Mouse (Mus musculus) olfactory bulb, adult 2 months (tissue): ENCODE measurements at regions not wholly inside any gene's neighbourhood (a gene's known extent, or its start where the extent isn't known, plus 50 kb on each side); places are given as distances from the start of the nearest gene placed in this dataset.

ENCODE experiments used
- H3K27ac ChIP-seq: fragments of 200-500 bp; 2 replicates; pipeline ENCODE4 v1.5.1; 2012; ENCODE audit warnings: low read depth, low read length; ENCODE audit not compliant: insufficient read depth
- H3K4me1 ChIP-seq: fragments of 200-500 bp; 2 replicates; pipeline ENCODE4 v1.6.1; 2012; ENCODE audit warnings: low read length; ENCODE audit not compliant: control insufficient read depth, insufficient read depth
- H3K4me3 ChIP-seq: fragments of 200-500 bp; 2 replicates; pipeline ENCODE4 v1.5.1; 2012; ENCODE audit warnings: mild to moderate bottlenecking, low read depth, low read length, moderate library complexity; ENCODE audit not compliant: insufficient read depth
- CTCF ChIP-seq: fragments of 200-500 bp; IDR thresholded peaks from 2 replicates; pipeline ENCODE4 v1.5.1; 2012; ENCODE audit warnings: low read depth, mild to moderate bottlenecking, low read length, moderate library complexity; ENCODE audit not compliant: insufficient read depth
- POLR2A ChIP-seq: fragments of 200-500 bp; IDR thresholded peaks from 2 replicates; pipeline ENCODE4 v1.6.1; 2012; ENCODE audit warnings: mild to moderate bottlenecking, low read depth, low read length, moderate library complexity; ENCODE audit not compliant: insufficient read depth
- WGBS: fragments of 180-500 bp; shearing (Covaris S2); methylation state at CpG from one replicate; pipeline ENCODE4 v1.1.7; 2018; 5-methylcytosine and 5-hydroxymethylcytosine counted together

- Histone ChIP-seq H3K27ac (no peak overlapping the region), H3K4me1 (no peaks in the 10 kb centered on the region), H3K4me3 (no peak overlapping the region)
- 91% methylated on average over 15 of the region's 15 CpGs for WGBS
- TF ChIP-seq CTCF, result no peak
- TF ChIP-seq POLR2A, result no peak
Observed at GRCm38 (mm10) chr6:143440237-143440950, 273.4 kb downstream of the Etnk1 start.

- Histone ChIP-seq H3K27ac (no peak overlapping the region), H3K4me3 (no peak overlapping the region), H3K4me1 (no peaks in the 10 kb centered on the region)
- TF ChIP-seq CTCF (no peak), POLR2A (no peak)
- 92% methylated on average over 8 of the region's 8 CpGs for WGBS
Observed at GRCm38 (mm10) chr6:143442361-143442760, 275.3 kb downstream of the Etnk1 start.

- WGBS, result 93% methylated on average over 6 of the region's 6 CpGs
- no peaks in the 10 kb centered on the region for H3K4me1 ChIP-seq
- no peak overlapping the region for H3K27ac ChIP-seq
- no peak for TF ChIP-seq POLR2A
- TF ChIP-seq CTCF, result no peak
- H3K4me3 ChIP-seq, result no peak overlapping the region
Observed at GRCm38 (mm10) chr6:143443446-143443845, 276.4 kb downstream of the Etnk1 start.

- H3K27ac ChIP-seq, result no peak overlapping the region
- H3K4me1 ChIP-seq, result no peaks in the 10 kb centered on the region
- H3K4me3 ChIP-seq, result no peak overlapping the region
- WGBS, result 82% methylated on average over 3 of the region's 3 CpGs
- TF ChIP-seq POLR2A (no peak), CTCF (no peak)
Observed at GRCm38 (mm10) chr6:143444782-143445181, 277.8 kb downstream of the Etnk1 start.

- Histone ChIP-seq H3K4me3 (no peak overlapping the region), H3K4me1 (no peaks in the 10 kb centered on the region), H3K27ac (no peak overlapping the region)
- 90% methylated on average over 13 of the region's 13 CpGs for WGBS
- TF ChIP-seq POLR2A (no peak), CTCF (no peak)
Observed at GRCm38 (mm10) chr6:143445834-143446552, 279.0 kb downstream of the Etnk1 start.

- Histone ChIP-seq H3K4me3 (no peak overlapping the region), H3K4me1 (no peaks in the 10 kb centered on the region), H3K27ac (no peak overlapping the region)
- WGBS, result 73% methylated on average over 5 of the region's 5 CpGs
- TF ChIP-seq CTCF (no peak), POLR2A (no peak)
Observed at GRCm38 (mm10) chr6:143447060-143447459, 280.0 kb downstream of the Etnk1 start.

- H3K27ac ChIP-seq, result no peak overlapping the region
- H3K4me3 ChIP-seq, result no peak overlapping the region
- 62% methylated on average over 4 of the region's 4 CpGs for WGBS
- no peaks in the 10 kb centered on the region for H3K4me1 ChIP-seq
- TF ChIP-seq CTCF, result no peak
Observed at GRCm38 (mm10) chr6:143449071-143449470, 282.1 kb downstream of the Etnk1 start.

GRCm38 (mm10) chr6:143451869-143452268 is 284.8 kb downstream of the Etnk1 start:
- Histone ChIP-seq H3K4me3 (no peak overlapping the region), H3K27ac (no peak overlapping the region), H3K4me1 (no peaks in the 10 kb centered on the region)
- TF ChIP-seq POLR2A (no peak), CTCF (no peak)
- WGBS, result 94% methylated on average over 6 of the region's 6 CpGs

- TF ChIP-seq POLR2A (no peak), CTCF (no peak)
- Histone ChIP-seq H3K4me1 (no peaks in the 10 kb centered on the region), H3K4me3 (no peak overlapping the region), H3K27ac (no peak overlapping the region)
- WGBS, result 96% methylated on average over 9 of the region's 9 CpGs
Observed at GRCm38 (mm10) chr6:143454695-143455218, 287.7 kb downstream of the Etnk1 start.
